Comparison of ENCODE assay signal across 8 mouse cellular contexts in genomic region chr16:20804601-20805017, GRCm38 (mm10).
DNase-seq lines count a peak whose midpoint lies in the region.

No protein-coding gene starts in this region.

- peaks cover 94% of the 10 kb centered on the region for H3K4me1 ChIP-seq in megakaryocyte, embryonic 14.5 days

- no peaks in the 10 kb centered on the region for H3K36me3 ChIP-seq in megakaryocyte, embryonic 14.5 days (replicated peaks; ENCODE audit: low read length)

- no peaks in the 10 kb centered on the region for H3K27me3 ChIP-seq in megakaryocyte, embryonic 14.5 days (replicated peaks)

- DNase-seq in adipocyte (ENCODE audit: low spot score): peak; percentile 74
- DNase-seq in embryo, embryonic 10 days (ENCODE audit: low spot score): peak; percentile 92
- peak; percentile 65 for DNase-seq in gastrocnemius, postnatal 10 days
- DNase-seq in induced T-regulatory cell, adult 2 months (ENCODE audit: low read depth): peak; percentile 82
- peak; percentile 58 to 86 for DNase-seq in left cerebral cortex, adult 9 months (ENCODE audit: low spot score in 2 of 2)
- peak; percentile 80 for DNase-seq in right cerebral cortex, adult 2 months (ENCODE audit: low spot score in 2 of 2)
- peak; percentile 38 for DNase-seq in urinary bladder, postnatal 10 days (ENCODE audit: low spot score)

- no peaks in the 10 kb centered on the region for H3K9me3 ChIP-seq in megakaryocyte, embryonic 14.5 days

- H3K4me3 ChIP-seq in megakaryocyte, embryonic 14.5 days (replicated peaks): peak overlapping the region; percentile 90

Comparison
In these comparisons a context has a peak if more than half of its experiments do, and no peak if none do; other contexts are left out.
1. Peak in every context shown above with its lines: DNase-seq and H3K4me3 ChIP-seq.
2. DNase-seq: peak in every context shown above with its lines; median percentile 92 in embryo, embryonic 10 days; 82 in induced T-regulatory cell, adult 2 months; 80 in right cerebral cortex, adult 2 months; 74 in adipocyte; 72 in left cerebral cortex, adult 9 months; 65 in gastrocnemius, postnatal 10 days; 38 in urinary bladder, postnatal 10 days.